In the genomic region with DNA sequence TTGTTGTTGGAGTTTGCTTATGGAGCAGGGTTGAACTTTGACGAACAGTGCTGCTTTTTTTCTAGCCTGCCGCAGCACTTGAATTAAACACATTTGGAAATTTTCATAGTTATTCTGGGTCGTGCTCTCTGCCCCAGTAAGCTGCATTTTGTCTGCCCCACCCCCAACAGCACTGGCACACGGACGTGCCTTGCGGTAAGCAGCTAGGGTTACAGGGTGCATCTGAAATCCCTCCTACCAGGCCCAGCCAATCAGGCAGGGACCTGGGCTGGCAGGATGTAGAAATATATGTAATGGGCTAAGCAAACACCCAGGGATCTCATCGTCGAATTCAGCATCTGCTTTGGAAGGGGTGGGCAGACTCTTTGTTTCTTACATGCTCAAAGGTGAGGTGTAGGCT, we compare ENCODE assay signal across 11 mouse cellular contexts.
A peak's percentile ranks its signal among the peaks of the same experiment; 100 is the strongest.
DNase-seq lines count a peak whose midpoint lies in the region; ATAC-seq and TF ChIP-seq lines count a peak whose summit lies in the region.
"Had no signal": no experiment of that assay in that cellular context is flagged by ENCODE, and none has a peak within 500 bp of the region (broad histone marks: within the 10 kb centered on the region; RNA-seq: fewer than 3 reads in every experiment).

No protein-coding gene starts in this region.

- H3K9me3 ChIP-seq in hindbrain, embryonic 15.5 days: no peaks in the 10 kb centered on the region
- H3K9me3 ChIP-seq in hindbrain, postnatal 0 days (ENCODE audit: low read length): no peaks in the 10 kb centered on the region
- H3K9me3 ChIP-seq in embryonic facial prominence, embryonic 12.5 days: no peaks in the 10 kb centered on the region
- H3K9me3 ChIP-seq in neural tube, embryonic 14.5 days (ENCODE audit: control insufficient read depth, low read length): no peaks in the 10 kb centered on the region
- H3K9me3 ChIP-seq: heart, embryonic 15.5 days had no signal

- ATAC-seq in hindbrain, embryonic 15.5 days (ENCODE audit: low FRiP score, low read depth): no peak
- no peak for ATAC-seq in hindbrain, postnatal 0 days
- no peak for ATAC-seq in embryonic facial prominence, embryonic 12.5 days (ENCODE audit: insufficient number of reproducible peaks, insufficient read depth, low FRiP score, low TSS enrichment)
- no peak for ATAC-seq in neural tube, embryonic 14.5 days (ENCODE audit: low read depth)
- no peak for ATAC-seq in erythroid progenitor cell, adult 5-6 weeks (replicated peaks; ENCODE audit: low FRiP score, poor library complexity, severe bottlenecking)

- WGBS in hindbrain, embryonic 15.5 days: 51% methylated on average over 8 of the region's 8 CpGs
- WGBS in hindbrain, postnatal 0 days: 59% methylated on average over 8 of the region's 8 CpGs
- WGBS in embryonic facial prominence, embryonic 12.5 days: 13% methylated on average over 8 of the region's 8 CpGs
- 57% methylated on average over 8 of the region's 8 CpGs for WGBS in neural tube, embryonic 14.5 days

- no peaks in the 10 kb centered on the region for H3K36me3 ChIP-seq in hindbrain, embryonic 15.5 days
- H3K36me3 ChIP-seq in hindbrain, postnatal 0 days (ENCODE audit: insufficient read depth, low read length): no peaks in the 10 kb centered on the region
- no peaks in the 10 kb centered on the region for H3K36me3 ChIP-seq in embryonic facial prominence, embryonic 12.5 days
- H3K36me3 ChIP-seq in neural tube, embryonic 14.5 days (ENCODE audit: control insufficient read depth, insufficient read depth, low read length): no peaks in the 10 kb centered on the region
- H3K36me3 ChIP-seq: heart, embryonic 15.5 days had no signal

- H3K4me2 ChIP-seq in hindbrain, embryonic 15.5 days: no peak overlapping the region
- H3K4me2 ChIP-seq in hindbrain, postnatal 0 days (ENCODE audit: low read depth, low read length): no peak overlapping the region
- H3K4me2 ChIP-seq in embryonic facial prominence, embryonic 12.5 days (replicated peaks): no peak overlapping the region; the same call in 1 of the 2 replicates
- H3K4me2 ChIP-seq in neural tube, embryonic 14.5 days (ENCODE audit: low read depth, low read length): no peak overlapping the region
- H3K4me2 ChIP-seq: heart, embryonic 15.5 days had no signal

- no peak overlapping the region for H3K9ac ChIP-seq in hindbrain, embryonic 15.5 days
- no peak overlapping the region for H3K9ac ChIP-seq in hindbrain, postnatal 0 days (replicated peaks; ENCODE audit: low read length)
- H3K9ac ChIP-seq in embryonic facial prominence, embryonic 12.5 days: no peak overlapping the region
- no peak overlapping the region for H3K9ac ChIP-seq in neural tube, embryonic 14.5 days (replicated peaks; ENCODE audit: low read depth, low read length)
- H3K9ac ChIP-seq: heart, embryonic 15.5 days had no signal

- H3K4me3 ChIP-seq in hindbrain, embryonic 15.5 days: no peak overlapping the region
- no peak overlapping the region for H3K4me3 ChIP-seq in hindbrain, postnatal 0 days (ENCODE audit: low read length)
- H3K4me3 ChIP-seq in embryonic facial prominence, embryonic 12.5 days: no peak overlapping the region
- no peak overlapping the region for H3K4me3 ChIP-seq in neural tube, embryonic 14.5 days (ENCODE audit: low read depth, low read length)
- H3K4me3 ChIP-seq: erythroblast, embryonic 14.5 days; heart, embryonic 15.5 days had no signal

- no peak for DNase-seq in hindbrain, postnatal 0 days (ENCODE audit: low spot score)
- peak; percentile 17 to 27 for DNase-seq in CD8-positive naive resting alpha-beta T cell, adult 2 months (ENCODE audit: low read depth in 2 of 2, low spot score in 2 of 2)
- no peak for DNase-seq in urinary bladder, adult 18-20 months (ENCODE audit: low spot score in 2 of 2)
- DNase-seq in cerebellum, adult 11 months: no peak
- DNase-seq: right cerebral cortex, postnatal 25 days had no signal

- H3K27me3 ChIP-seq in hindbrain, embryonic 15.5 days: no peaks in the 10 kb centered on the region
- no peaks in the 10 kb centered on the region for H3K27me3 ChIP-seq in hindbrain, postnatal 0 days (ENCODE audit: insufficient read depth, low read length)
- no peaks in the 10 kb centered on the region for H3K27me3 ChIP-seq in embryonic facial prominence, embryonic 12.5 days
- no peaks in the 10 kb centered on the region for H3K27me3 ChIP-seq in neural tube, embryonic 14.5 days (ENCODE audit: control insufficient read depth, insufficient read depth, low read length)
- H3K27me3 ChIP-seq: heart, embryonic 15.5 days had no signal

- no peak for TF ChIP-seq CTCF in hindbrain, postnatal 0 days (IDR thresholded peaks at IDR 0.05; ENCODE audit: low read depth)

- H3K27ac ChIP-seq in hindbrain, embryonic 15.5 days (replicated peaks): peak overlapping the region; percentile 61
- no peak overlapping the region for H3K27ac ChIP-seq in hindbrain, postnatal 0 days
- H3K27ac ChIP-seq in embryonic facial prominence, embryonic 12.5 days: peak overlapping the region; percentile 67
- H3K27ac ChIP-seq in neural tube, embryonic 14.5 days (ENCODE audit: low read depth, low read length): peak overlapping the region; percentile 40; the same call in 1 of the 2 replicates
- H3K27ac ChIP-seq: heart, embryonic 15.5 days had no signal

- H3K4me1 ChIP-seq in hindbrain, embryonic 15.5 days (replicated peaks): no peaks in the 10 kb centered on the region
- no peaks in the 10 kb centered on the region for H3K4me1 ChIP-seq in hindbrain, postnatal 0 days (ENCODE audit: insufficient read depth, low read length)
- H3K4me1 ChIP-seq in embryonic facial prominence, embryonic 12.5 days: peaks cover 12% of the 10 kb centered on the region
- no peaks in the 10 kb centered on the region for H3K4me1 ChIP-seq in neural tube, embryonic 14.5 days (ENCODE audit: control insufficient read depth, insufficient read depth, low read length)

Comparison
In these comparisons a context has a peak if more than half of its experiments do, and no peak if none do; other contexts are left out.
1. DNase-seq: peak in CD8-positive naive resting alpha-beta T cell, adult 2 months (2 of 2); none in hindbrain, postnatal 0 days (single experiment), urinary bladder, adult 18-20 months (0 of 2) and cerebellum, adult 11 months (single experiment).